Mouse (Mus musculus): ENCODE data around the gene Rictor. TPM values are rescaled to one million over a fixed set of nuclear protein-coding genes. Genes with fewer than 3 reads are reported as not detected.
"Not testable (repeated sequence)": the region's sequence is repeated elsewhere in the genome, so short reads cannot be mapped to it uniquely, and the experiment has no call there.

Gene Rictor
- polyA plus RNA-seq, 1 experiment from 2014 or later = 38.4 TPM

DNA sequence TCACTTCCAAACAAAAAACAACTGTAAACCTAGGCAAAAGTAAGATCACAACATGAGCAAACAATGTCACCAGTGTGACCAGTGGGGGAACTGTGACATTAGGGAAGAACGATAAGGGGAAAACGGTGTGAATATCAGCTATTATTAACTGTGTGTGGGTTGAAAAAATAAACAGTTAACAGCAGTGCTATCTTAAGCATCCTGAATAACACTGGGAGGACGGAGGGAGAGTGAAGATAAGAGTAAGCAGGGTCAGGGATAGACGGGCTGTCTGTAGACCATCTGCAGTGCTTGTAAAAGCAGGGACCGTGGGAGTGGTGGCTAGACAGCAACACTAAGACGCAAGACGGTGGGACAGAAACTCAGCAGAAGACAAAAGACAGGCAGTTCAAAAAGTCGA is 35.5 kb downstream of the Rictor start:
- Histone ChIP-seq H3K36me3 (ENCODE audit: control insufficient read depth, insufficient read depth, low read length) (peaks cover 11% of the 10 kb centered on the region; the same call in 1 of the 2 replicates), H3K4me1 (ENCODE audit: control insufficient read depth, insufficient read depth, low read length) (peaks cover 9% of the 10 kb centered on the region; the same call in 1 of the 2 replicates), H3K4me3 (ENCODE audit: low read depth, low read length) (no peak overlapping the region), H3K9me3 (replicated peaks; ENCODE audit: control insufficient read depth, low read length) (no peaks in the 10 kb centered on the region), H3K27me3 (ENCODE audit: control insufficient read depth, insufficient read depth, low read length) (no peaks in the 10 kb centered on the region), H3K4me2 (peak overlapping the region; percentile 52), H3K9ac (ENCODE audit: low read depth, low read length) (0 out of 2 replicates have a peak overlapping the region, but pooled peaks have one; percentile 2), H3K27ac (ENCODE audit: low read depth, low read length) (peak overlapping the region; percentile 69)
- WGBS (ENCODE audit: insufficient replicate concordance) = 6% methylated on average over 8 of the region's 8 CpGs
- ATAC-seq (replicated peaks; ENCODE audit: insufficient number of reproducible peaks, low FRiP score, low TSS enrichment) = no peak; the same call in 1 of the 2 replicates

DNA sequence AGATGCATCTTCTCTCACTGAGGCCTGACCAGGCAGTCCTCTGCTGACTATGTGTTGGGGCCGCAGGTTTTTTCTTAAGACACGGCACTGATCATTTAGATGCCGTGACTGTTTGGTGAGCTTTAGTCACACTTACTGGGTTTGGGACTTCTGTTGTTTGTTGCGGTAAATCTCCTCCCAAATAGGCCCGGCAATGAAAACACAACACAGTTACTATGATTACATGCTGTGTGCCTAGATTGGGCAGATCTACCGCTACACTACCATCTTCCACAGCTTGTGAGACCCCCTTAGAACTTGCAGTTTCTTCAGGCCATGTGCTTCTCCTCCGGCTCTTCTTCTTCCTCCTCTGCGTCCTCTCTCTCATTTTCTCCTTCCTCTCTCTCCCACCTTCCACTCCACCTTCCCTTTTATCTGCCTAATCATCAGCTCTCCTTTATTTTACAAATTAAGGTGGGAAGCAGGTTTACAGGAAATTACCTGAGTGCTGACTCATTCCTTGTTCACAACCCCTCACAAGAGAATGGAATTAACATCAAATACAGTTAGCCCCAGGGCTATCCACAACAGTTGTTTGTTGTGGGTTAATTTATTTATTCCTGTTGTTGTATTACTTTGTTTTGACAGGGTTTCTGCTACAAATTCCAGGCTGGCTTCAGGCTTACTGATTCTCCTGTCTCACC is 38.3 kb downstream of the Rictor start:
- WGBS (ENCODE audit: insufficient replicate concordance) = 67% methylated on average over 8 of the region's 8 CpGs

DNA sequence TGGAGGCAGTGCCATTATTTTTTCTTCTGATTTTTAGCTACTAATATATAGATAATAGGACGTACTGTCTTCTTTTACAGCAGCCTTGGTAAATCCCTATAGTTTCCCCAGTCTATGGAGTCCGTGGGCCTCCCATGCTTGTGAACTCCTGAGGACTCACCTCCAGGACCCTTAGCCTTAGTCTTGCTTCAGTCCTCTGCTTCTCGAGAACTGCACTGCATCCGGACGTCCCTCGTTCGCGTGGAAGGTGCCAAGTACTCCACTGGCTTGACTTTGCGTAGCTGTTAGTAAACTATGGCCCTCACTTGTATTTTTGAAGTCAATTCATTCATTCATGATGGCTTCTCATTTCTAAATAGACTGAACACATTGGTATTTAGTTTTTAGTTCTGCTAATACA is 38.8 kb downstream of the Rictor start:
- no peak for ATAC-seq (replicated peaks; ENCODE audit: insufficient number of reproducible peaks, low FRiP score, low TSS enrichment)
- H3K36me3 ChIP-seq (ENCODE audit: control insufficient read depth, insufficient read depth, low read length) = 0 out of 2 replicates have a peak, but pooled peaks cover 4% of the 10 kb centered on the region
- H3K9ac ChIP-seq (ENCODE audit: low read depth, low read length) = no peak overlapping the region
- peaks cover 9% of the 10 kb centered on the region; the same call in 1 of the 2 replicates for H3K4me1 ChIP-seq (ENCODE audit: control insufficient read depth, insufficient read depth, low read length)
- H3K4me3 ChIP-seq (ENCODE audit: low read depth, low read length) = no peak overlapping the region
- no peaks in the 10 kb centered on the region for H3K27me3 ChIP-seq (ENCODE audit: control insufficient read depth, insufficient read depth, low read length)
- no peaks in the 10 kb centered on the region for H3K9me3 ChIP-seq (replicated peaks; ENCODE audit: control insufficient read depth, low read length)
- no peak overlapping the region for H3K4me2 ChIP-seq
- WGBS (ENCODE audit: insufficient replicate concordance) = 86% methylated on average over 9 of the region's 9 CpGs
- H3K27ac ChIP-seq (ENCODE audit: low read depth, low read length) = no peak overlapping the region

More for the DNA sequence above, 38.3 kb downstream of the Rictor start:
- H3K9ac ChIP-seq (ENCODE audit: low read depth, low read length); H3K4me3 ChIP-seq (ENCODE audit: low read depth, low read length); H3K9me3 ChIP-seq (replicated peaks; ENCODE audit: control insufficient read depth, low read length); H3K27me3 ChIP-seq (ENCODE audit: control insufficient read depth, insufficient read depth, low read length); H3K27ac ChIP-seq (ENCODE audit: low read depth, low read length); H3K4me2 ChIP-seq; H3K36me3 ChIP-seq (ENCODE audit: control insufficient read depth, insufficient read depth, low read length); ATAC-seq (replicated peaks; ENCODE audit: insufficient number of reproducible peaks, low FRiP score, low TSS enrichment); H3K4me1 ChIP-seq (ENCODE audit: control insufficient read depth, insufficient read depth, low read length): not testable (repeated sequence)

DNA sequence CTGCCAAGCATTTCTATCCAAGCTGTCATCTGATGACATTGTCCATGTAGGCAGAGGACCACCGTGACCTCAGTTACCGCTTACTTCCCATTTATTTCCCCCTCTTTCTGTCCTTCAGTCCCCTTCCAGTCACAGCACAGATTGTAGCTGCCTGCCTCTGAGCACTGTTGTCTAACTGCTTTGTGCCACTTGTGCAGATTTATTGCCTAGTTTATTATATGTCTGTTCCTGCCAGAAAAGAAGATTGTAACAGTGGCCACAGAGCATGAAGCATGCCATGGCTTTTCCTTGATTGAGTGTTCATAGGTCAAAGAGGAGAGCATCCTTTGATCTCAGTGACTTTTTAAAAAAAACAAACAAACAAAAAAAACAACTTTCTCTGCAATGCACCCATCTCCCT is 46.2 kb downstream of the Rictor start:
- no peak overlapping the region for H3K4me3 ChIP-seq (ENCODE audit: low read depth, low read length)
- 82% methylated on average over 2 of the region's 2 CpGs for WGBS (ENCODE audit: insufficient replicate concordance)
- no peak overlapping the region for H3K9ac ChIP-seq (ENCODE audit: low read depth, low read length)
- no peaks in the 10 kb centered on the region for H3K4me1 ChIP-seq (ENCODE audit: control insufficient read depth, insufficient read depth, low read length)
- no peak overlapping the region for H3K27ac ChIP-seq (ENCODE audit: low read depth, low read length)
- no peak overlapping the region for H3K4me2 ChIP-seq
- peaks cover 3% of the 10 kb centered on the region; the same call in 1 of the 2 replicates for H3K36me3 ChIP-seq (ENCODE audit: control insufficient read depth, insufficient read depth, low read length)
- ATAC-seq (replicated peaks; ENCODE audit: insufficient number of reproducible peaks, low FRiP score, low TSS enrichment) = no peak
- no peaks in the 10 kb centered on the region for H3K27me3 ChIP-seq (ENCODE audit: control insufficient read depth, insufficient read depth, low read length)
- H3K9me3 ChIP-seq (replicated peaks; ENCODE audit: control insufficient read depth, low read length) = no peaks in the 10 kb centered on the region

DNA sequence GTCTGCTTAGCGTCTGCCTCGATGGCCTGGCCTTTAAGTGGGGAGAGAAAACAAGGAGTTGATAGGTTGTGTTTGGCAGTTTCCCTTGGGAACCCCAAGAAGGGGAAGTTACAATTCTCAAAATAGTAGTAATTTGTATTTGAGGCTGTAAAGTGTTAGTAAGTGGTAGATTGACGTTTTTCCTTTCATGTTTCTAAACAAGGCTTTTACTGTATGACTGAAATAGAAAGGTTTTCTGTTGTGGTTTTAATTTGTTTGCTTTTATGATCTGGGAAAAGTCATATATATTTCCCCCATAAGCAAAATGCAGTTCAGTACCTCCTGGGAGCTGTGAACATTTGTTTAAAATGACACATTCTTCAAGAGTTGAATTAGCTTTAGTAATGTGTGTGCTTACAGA is 64.1 kb downstream of the Rictor start:
- Histone ChIP-seq H3K36me3 (ENCODE audit: control insufficient read depth, insufficient read depth, low read length) (peaks cover 34% of the 10 kb centered on the region), H3K27me3 (ENCODE audit: control insufficient read depth, insufficient read depth, low read length) (no peaks in the 10 kb centered on the region)
- WGBS (ENCODE audit: insufficient replicate concordance) = 91% methylated on average over 3 of the region's 3 CpGs

DNA sequence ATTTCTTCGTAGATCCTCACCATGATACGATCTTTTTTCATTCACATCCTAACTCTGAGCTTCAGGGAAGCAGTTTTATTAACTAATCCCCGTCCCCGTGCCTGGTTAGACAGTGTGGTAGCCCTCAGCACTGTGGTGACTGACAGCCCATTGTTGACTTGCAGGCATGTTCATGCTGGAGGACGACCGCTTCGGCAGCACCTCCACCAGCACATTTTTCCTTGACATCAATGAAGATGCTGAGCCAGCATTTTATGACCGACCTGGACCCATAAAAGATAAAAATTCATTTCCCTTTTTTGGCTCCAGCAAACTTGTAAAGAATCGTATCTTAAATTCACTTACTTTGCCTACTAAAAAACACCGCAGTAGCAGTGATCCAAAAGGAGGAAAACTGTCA is 78.0 kb downstream of the Rictor start:
- peaks cover 29% of the 10 kb centered on the region for H3K36me3 ChIP-seq (ENCODE audit: control insufficient read depth, insufficient read depth, low read length)
- no peak overlapping the region for H3K27ac ChIP-seq (ENCODE audit: low read depth, low read length)
- WGBS (ENCODE audit: insufficient replicate concordance) = 94% methylated on average over 10 of the region's 10 CpGs
- no peak overlapping the region for H3K9ac ChIP-seq (ENCODE audit: low read depth, low read length)
- no peaks in the 10 kb centered on the region for H3K9me3 ChIP-seq (replicated peaks; ENCODE audit: control insufficient read depth, low read length)
- no peak overlapping the region for H3K4me2 ChIP-seq
- H3K4me3 ChIP-seq (ENCODE audit: low read depth, low read length) = no peak overlapping the region
- no peaks in the 10 kb centered on the region for H3K27me3 ChIP-seq (ENCODE audit: control insufficient read depth, insufficient read depth, low read length)
- H3K4me1 ChIP-seq (ENCODE audit: control insufficient read depth, insufficient read depth, low read length) = no peaks in the 10 kb centered on the region
- no peak for ATAC-seq (replicated peaks; ENCODE audit: insufficient number of reproducible peaks, low FRiP score, low TSS enrichment)

More for the DNA sequence above, 64.1 kb downstream of the Rictor start:
- H3K4me3 ChIP-seq (ENCODE audit: low read depth, low read length) = no peak overlapping the region
- no peak overlapping the region for H3K4me2 ChIP-seq
- H3K9me3 ChIP-seq (replicated peaks; ENCODE audit: control insufficient read depth, low read length) = no peaks in the 10 kb centered on the region
- H3K4me1 ChIP-seq (ENCODE audit: control insufficient read depth, insufficient read depth, low read length) = no peaks in the 10 kb centered on the region
- no peak overlapping the region for H3K9ac ChIP-seq (ENCODE audit: low read depth, low read length)
- ATAC-seq (replicated peaks; ENCODE audit: insufficient number of reproducible peaks, low FRiP score, low TSS enrichment) = no peak
- no peak overlapping the region for H3K27ac ChIP-seq (ENCODE audit: low read depth, low read length)

DNA sequence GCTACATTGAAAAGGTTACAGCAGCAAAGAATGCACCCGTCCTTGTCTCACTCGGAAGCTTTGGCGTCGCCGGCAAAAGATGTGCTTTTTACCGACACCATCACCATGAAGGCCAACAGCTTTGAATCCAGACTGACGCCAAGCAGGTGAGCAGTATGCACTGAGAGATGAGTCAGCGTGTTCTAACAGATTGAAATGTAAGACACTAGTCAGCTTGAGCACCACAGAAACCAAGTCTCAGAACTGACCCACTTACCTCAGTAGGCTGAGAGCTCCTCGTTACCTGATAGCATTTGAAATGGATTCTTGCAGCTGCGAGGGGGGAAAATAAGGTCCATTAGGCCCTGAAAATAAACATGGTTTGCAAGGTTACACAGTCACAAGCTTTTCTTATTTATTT is 79.1 kb downstream of the Rictor start:
- Histone ChIP-seq H3K4me2 (no peak overlapping the region), H3K9me3 (replicated peaks; ENCODE audit: control insufficient read depth, low read length) (no peaks in the 10 kb centered on the region), H3K36me3 (ENCODE audit: control insufficient read depth, insufficient read depth, low read length) (peaks cover 36% of the 10 kb centered on the region), H3K4me1 (ENCODE audit: control insufficient read depth, insufficient read depth, low read length) (no peaks in the 10 kb centered on the region), H3K9ac (ENCODE audit: low read depth, low read length) (no peak overlapping the region), H3K4me3 (ENCODE audit: low read depth, low read length) (no peak overlapping the region), H3K27me3 (ENCODE audit: control insufficient read depth, insufficient read depth, low read length) (no peaks in the 10 kb centered on the region), H3K27ac (ENCODE audit: low read depth, low read length) (no peak overlapping the region)
- ATAC-seq (replicated peaks; ENCODE audit: insufficient number of reproducible peaks, low FRiP score, low TSS enrichment) = no peak
- 92% methylated on average over 10 of the region's 10 CpGs for WGBS (ENCODE audit: insufficient replicate concordance)

DNA sequence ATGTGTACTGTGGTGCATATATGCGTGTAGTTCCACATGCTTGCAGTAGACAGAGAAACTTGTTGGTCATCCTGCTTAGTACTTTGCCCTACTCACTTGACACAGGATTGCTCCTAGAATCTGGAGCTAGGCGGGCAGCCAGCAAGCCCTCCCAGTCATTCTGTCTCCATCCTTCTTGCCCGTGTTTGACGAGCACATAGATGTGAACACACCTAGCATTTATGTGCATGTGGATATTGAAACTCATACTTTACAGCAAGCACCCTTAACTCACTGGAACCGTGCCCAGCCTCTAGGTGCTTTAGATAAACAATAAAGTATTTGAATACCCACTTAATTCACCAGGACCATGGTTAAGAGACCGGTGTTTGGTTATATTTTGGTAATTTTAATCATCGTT is 81.8 kb downstream of the Rictor start:
- Histone ChIP-seq H3K4me1 (ENCODE audit: control insufficient read depth, insufficient read depth, low read length) (no peaks in the 10 kb centered on the region), H3K9ac (ENCODE audit: low read depth, low read length) (no peak overlapping the region), H3K4me3 (ENCODE audit: low read depth, low read length) (no peak overlapping the region), H3K27ac (ENCODE audit: low read depth, low read length) (no peak overlapping the region), H3K9me3 (replicated peaks; ENCODE audit: control insufficient read depth, low read length) (no peaks in the 10 kb centered on the region), H3K4me2 (no peak overlapping the region), H3K27me3 (ENCODE audit: control insufficient read depth, insufficient read depth, low read length) (no peaks in the 10 kb centered on the region), H3K36me3 (ENCODE audit: control insufficient read depth, insufficient read depth, low read length) (peaks cover 33% of the 10 kb centered on the region)
- 88% methylated on average over 7 of the region's 7 CpGs for WGBS (ENCODE audit: insufficient replicate concordance)
- ATAC-seq (replicated peaks; ENCODE audit: insufficient number of reproducible peaks, low FRiP score, low TSS enrichment) = no peak

DNA sequence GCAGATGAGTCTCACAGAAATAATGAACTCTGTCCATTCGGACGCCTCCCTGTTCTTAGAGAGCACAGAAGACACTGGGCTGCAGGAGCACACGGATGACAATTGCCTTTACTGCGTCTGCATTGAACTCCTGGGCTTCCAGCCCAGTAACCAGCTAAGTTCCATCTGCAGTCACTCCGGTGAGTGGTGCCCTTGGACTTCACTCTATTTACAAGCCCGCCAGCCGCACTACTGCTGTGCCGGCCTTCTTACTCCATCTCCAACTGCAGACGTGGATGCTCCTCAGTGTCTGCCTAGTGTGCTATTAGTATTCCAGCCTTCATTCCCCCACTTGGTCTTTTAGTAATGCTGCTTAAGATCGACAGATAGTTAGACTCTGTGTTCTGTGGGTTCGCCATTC is 83.5 kb downstream of the Rictor start:
- 87% methylated on average over 11 of the region's 11 CpGs for WGBS (ENCODE audit: insufficient replicate concordance)
- H3K36me3 ChIP-seq (ENCODE audit: control insufficient read depth, insufficient read depth, low read length) = peaks cover 29% of the 10 kb centered on the region

More for the DNA sequence above, 83.5 kb downstream of the Rictor start:
- no peak overlapping the region for H3K9ac ChIP-seq (ENCODE audit: low read depth, low read length)
- no peak for ATAC-seq (replicated peaks; ENCODE audit: insufficient number of reproducible peaks, low FRiP score, low TSS enrichment)
- no peak overlapping the region for H3K4me2 ChIP-seq
- H3K4me1 ChIP-seq (ENCODE audit: control insufficient read depth, insufficient read depth, low read length) = no peaks in the 10 kb centered on the region
- no peaks in the 10 kb centered on the region for H3K27me3 ChIP-seq (ENCODE audit: control insufficient read depth, insufficient read depth, low read length)
- H3K4me3 ChIP-seq (ENCODE audit: low read depth, low read length) = no peak overlapping the region
- no peak overlapping the region for H3K27ac ChIP-seq (ENCODE audit: low read depth, low read length)
- H3K9me3 ChIP-seq (replicated peaks; ENCODE audit: control insufficient read depth, low read length) = no peaks in the 10 kb centered on the region

Data from heart, embryonic 11.5 days (tissue).